Mouse (Mus musculus) CH12.LX (cell line): Measurements from ENCODE around the gene Pld2.

ENCODE experiments used
- CTCF ChIP-seq, 2 experiments: IDR thresholded peaks in 1 of 2; conservative IDR thresholded peaks in 1 of 2; 2 replicates each; pipeline ENCODE4 v1.5.1; 2011 to 2012; ENCODE audit warnings: low read depth in 2 of 2, low read length in 2 of 2, improper control_type of control experiment in 1 of 2, inconsistent platforms in 1 of 2, mild to moderate bottlenecking in 1 of 2, moderate library complexity in 1 of 2
- EP300 ChIP-seq: IDR thresholded peaks from 2 replicates; pipeline ENCODE4 v1.6.1; 2011; ENCODE audit warnings: low read length, improper control_type of control experiment
- ETS1 ChIP-seq: conservative IDR thresholded peaks from 2 replicates; pipeline ENCODE4 v1.6.1; 2012; ENCODE audit warnings: low read depth, mild to moderate bottlenecking, inconsistent platforms, low read length, improper control_type of control experiment, moderate library complexity
- IRF4 ChIP-seq: IDR thresholded peaks from 2 replicates; pipeline ENCODE4 v1.6.1; 2014; ENCODE audit warnings: low read depth, mild to moderate bottlenecking, inconsistent platforms, low read length, improper control_type of control experiment
- MAFK ChIP-seq: IDR thresholded peaks from 2 replicates; pipeline ENCODE4 v1.6.1; 2011; ENCODE audit warnings: low read length, improper control_type of control experiment; ENCODE audit not compliant: insufficient replicate concordance
- NELFE ChIP-seq: IDR thresholded peaks from 2 replicates; pipeline ENCODE4 v1.6.1; 2011; ENCODE audit warnings: low read depth, low read length, improper control_type of control experiment
- POLR2A ChIP-seq: IDR thresholded peaks from 2 replicates; pipeline ENCODE4 v1.6.1; 2011; ENCODE audit warnings: low read depth, mild to moderate bottlenecking, improper control_type of control experiment, low read length
- TCF12 ChIP-seq: IDR thresholded peaks from 2 replicates; pipeline ENCODE4 v1.6.1; 2014; ENCODE audit warnings: low read depth, mild to moderate bottlenecking, inconsistent platforms, low read length, improper control_type of control experiment
- USF2 ChIP-seq: conservative IDR thresholded peaks from 2 replicates; pipeline ENCODE4 v1.6.1; 2011; ENCODE audit warnings: low read depth, low read length, improper control_type of control experiment
- ZMIZ1 ChIP-seq: IDR thresholded peaks from 2 replicates; pipeline ENCODE4 v1.6.1; 2012; ENCODE audit warnings: low read depth, mild to moderate bottlenecking, inconsistent platforms, low read length, improper control_type of control experiment

GRCm38 (mm10) chr11:70499566-70500475 lies 40.0 kb upstream of the Pld2 start:
- TF ChIP-seq TCF12 (no peak), ZMIZ1 (no peak), EP300 (no peak), IRF4 (no peak), USF2 (no peak), POLR2A (no peak), ETS1 (no peak), MAFK (no peak), CTCF (conservative IDR thresholded peaks at IDR 0.05 in 1 of 2, IDR thresholded peaks at IDR 0.05 in 1 of 2; ENCODE audit: low read depth in 2 of 2, low read length in 2 of 2) (peak; percentile 29 to 88; a peak in 3 of 4 replicates), NELFE (no peak)
